Mouse (Mus musculus): ENCODE measurements around the gene 2410137M14Rik. TPM values are rescaled to one million over a fixed set of nuclear protein-coding genes. Genes with fewer than 3 reads are reported as not detected.
"Not testable (repeated sequence)": the region's sequence is repeated elsewhere in the genome, so short reads cannot be mapped to it uniquely, and the experiment has no call there.

Gene 2410137M14Rik
- polyA plus RNA-seq, 1 experiment from 2014 or later = not detected

DNA sequence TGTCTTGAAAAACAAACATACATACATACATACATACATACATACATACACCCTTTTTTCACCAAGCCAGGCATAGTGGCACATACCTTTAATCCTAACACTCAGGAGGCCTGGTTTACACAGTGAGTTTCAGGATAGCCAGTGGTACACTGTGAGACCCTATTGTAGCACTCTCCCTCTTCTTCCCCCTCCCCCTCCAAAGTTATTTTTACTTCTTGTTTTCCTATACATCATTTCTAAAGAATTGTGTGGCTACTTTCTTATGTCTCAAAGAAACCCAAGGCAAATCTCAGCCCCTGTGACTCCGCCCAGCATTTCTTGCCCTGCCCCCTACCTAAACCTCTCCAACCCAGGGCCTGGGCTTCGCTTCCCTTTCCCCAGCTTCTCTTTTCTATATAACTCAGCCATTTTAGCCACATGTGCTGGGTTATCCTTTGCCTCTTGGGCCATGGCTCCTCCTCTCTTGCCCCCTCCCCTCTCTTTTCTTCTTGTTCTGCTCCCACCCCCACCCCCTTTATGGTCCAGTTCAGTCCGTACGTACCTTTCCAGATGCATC lies 12.8 kb upstream of the 2410137M14Rik start:
- no peak for ATAC-seq (ENCODE audit: insufficient number of reproducible peaks, low FRiP score, low TSS enrichment, low read depth)

DNA sequence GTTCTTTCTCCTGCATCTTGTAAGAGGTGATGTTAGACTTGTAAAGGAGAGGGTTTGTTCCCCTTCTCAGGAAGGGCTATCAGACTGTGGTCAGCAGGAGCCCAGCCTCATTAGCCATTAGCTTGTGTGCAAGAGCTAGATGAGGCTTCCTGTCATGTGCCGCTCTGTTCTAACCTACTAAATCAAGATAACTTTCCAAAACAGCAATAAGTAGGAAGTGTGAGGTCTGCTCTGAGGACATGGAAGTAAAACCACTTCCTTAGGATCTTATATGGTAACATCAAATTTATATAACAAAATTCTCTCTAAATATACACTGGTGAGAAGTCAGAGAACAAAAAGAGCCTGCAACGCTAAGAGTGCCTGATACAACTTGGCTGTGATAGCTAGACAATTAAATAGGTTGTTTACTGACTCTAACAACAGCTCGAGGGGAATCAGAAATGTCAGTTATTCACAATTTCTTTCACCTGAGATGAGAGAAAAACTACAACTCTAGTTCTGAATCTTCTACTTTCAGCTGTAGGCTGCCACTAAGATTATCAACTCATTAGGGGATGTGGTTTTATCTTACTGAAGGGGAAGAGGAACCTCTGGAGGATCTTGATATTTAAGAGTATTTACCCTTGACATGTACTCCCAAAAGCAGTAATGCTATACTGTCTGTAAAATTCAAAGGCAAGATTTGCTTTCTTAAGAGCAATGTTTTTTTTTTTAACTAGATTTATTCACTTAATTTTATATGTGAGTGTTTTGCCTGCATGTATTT lies 11.5 kb upstream of the 2410137M14Rik start:
- Histone ChIP-seq H3K27me3 (peaks cover 21% of the 10 kb centered on the region), H3K4me3 (replicated peaks) (no peak overlapping the region), H3K4me2 (replicated peaks) (no peak overlapping the region), H3K4me1 (0 out of 2 replicates have a peak, but pooled peaks cover 4% of the 10 kb centered on the region), H3K27ac (replicated peaks) (no peak overlapping the region), H3K36me3 (no peaks in the 10 kb centered on the region), H3K9ac (no peak overlapping the region), H3K9me3 (replicated peaks) (no peaks in the 10 kb centered on the region)
- WGBS = 70% methylated on average over 3 of the region's 3 CpGs
- no peak for ATAC-seq (ENCODE audit: insufficient number of reproducible peaks, low FRiP score, low TSS enrichment, low read depth)

More for the DNA sequence above, 12.8 kb upstream of the 2410137M14Rik start:
- Histone ChIP-seq H3K9ac (no peak overlapping the region), H3K36me3 (no peaks in the 10 kb centered on the region), H3K4me1 (no peaks in the 10 kb centered on the region), H3K27me3 (peaks cover 9% of the 10 kb centered on the region), H3K9me3 (replicated peaks) (no peaks in the 10 kb centered on the region), H3K27ac (replicated peaks) (no peak overlapping the region), H3K4me2 (replicated peaks) (no peak overlapping the region), H3K4me3 (replicated peaks) (no peak overlapping the region)
- 82% methylated on average over 4 of the region's 4 CpGs for WGBS

DNA sequence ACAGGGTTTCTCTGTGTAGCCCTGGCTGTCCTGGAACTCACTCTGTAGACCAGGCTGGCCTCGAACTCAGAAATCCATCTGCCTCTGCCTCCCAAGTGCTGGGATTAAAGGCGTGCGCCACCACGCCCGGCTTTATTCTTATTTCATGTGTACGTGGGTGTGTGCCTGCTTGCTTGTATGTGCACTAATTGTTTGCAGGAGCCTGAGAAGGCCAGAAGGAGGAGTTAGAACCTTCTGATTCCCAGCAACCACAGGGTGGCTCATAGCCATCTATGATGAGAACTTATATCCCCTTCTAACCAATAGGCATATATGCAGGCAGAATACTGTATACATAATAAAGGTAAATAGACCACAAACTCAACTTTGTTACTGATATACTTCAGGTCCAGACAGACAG lies 9.6 kb upstream of the 2410137M14Rik start:
- ATAC-seq (ENCODE audit: insufficient number of reproducible peaks, low FRiP score, low TSS enrichment, low read depth) = not testable (repeated sequence)

DNA sequence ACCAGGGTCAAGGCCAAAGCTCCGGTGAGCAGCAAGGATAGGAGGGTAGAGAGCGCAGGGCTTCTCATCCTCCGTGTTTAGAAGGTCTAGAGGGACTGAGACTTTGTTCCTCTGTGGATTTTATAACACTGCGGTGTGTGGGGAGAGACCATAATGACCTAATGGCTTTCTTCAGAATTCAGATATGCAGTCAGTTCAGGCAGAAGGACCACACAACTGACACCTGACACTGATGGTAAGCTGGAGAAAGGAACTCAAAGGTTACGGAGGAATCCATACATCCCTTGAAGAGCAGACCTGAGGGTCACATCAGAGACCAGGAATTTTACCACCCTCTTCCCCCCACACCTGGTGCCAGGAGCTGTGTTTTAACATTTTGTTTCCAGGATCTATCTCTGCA lies 8.4 kb upstream of the 2410137M14Rik start, which contains the start of gene H2-M5:
TSS of gene H2-M5 (minus strand) at position 101 of the 400 bp plus-strand sequence.
- no peak within 1 kb of the TSS for H3K9ac ChIP-seq
- 0 out of 2 replicates have a peak, but pooled peaks cover 4% of the 10 kb centered on the region for H3K4me1 ChIP-seq
- H3K9me3 ChIP-seq (replicated peaks) = no peaks in the 10 kb centered on the region
- no peak for ATAC-seq (ENCODE audit: insufficient number of reproducible peaks, low FRiP score, low TSS enrichment, low read depth)
- no peak within 1 kb of the TSS for H3K27ac ChIP-seq (replicated peaks)
- no peaks in the 10 kb centered on the region for H3K36me3 ChIP-seq
- peak within 1 kb of the TSS; percentile 11; the same call in 1 of the 2 replicates for H3K4me3 ChIP-seq (replicated peaks)
- WGBS = 22% methylated on average over 5 of the region's 5 CpGs
- H3K27me3 ChIP-seq = peaks cover 27% of the 10 kb centered on the region
- peak within 1 kb of the TSS; percentile 27; the same call in 1 of the 2 replicates for H3K4me2 ChIP-seq (replicated peaks)

More for the DNA sequence above, 9.6 kb upstream of the 2410137M14Rik start:
- 80% methylated on average over 6 of the region's 6 CpGs for WGBS
- H3K4me1 ChIP-seq; H3K9ac ChIP-seq; H3K4me3 ChIP-seq (replicated peaks); H3K4me2 ChIP-seq (replicated peaks); H3K9me3 ChIP-seq (replicated peaks); H3K36me3 ChIP-seq; H3K27ac ChIP-seq (replicated peaks): not testable (repeated sequence)
- H3K27me3 ChIP-seq = peaks cover 27% of the 10 kb centered on the region

DNA sequence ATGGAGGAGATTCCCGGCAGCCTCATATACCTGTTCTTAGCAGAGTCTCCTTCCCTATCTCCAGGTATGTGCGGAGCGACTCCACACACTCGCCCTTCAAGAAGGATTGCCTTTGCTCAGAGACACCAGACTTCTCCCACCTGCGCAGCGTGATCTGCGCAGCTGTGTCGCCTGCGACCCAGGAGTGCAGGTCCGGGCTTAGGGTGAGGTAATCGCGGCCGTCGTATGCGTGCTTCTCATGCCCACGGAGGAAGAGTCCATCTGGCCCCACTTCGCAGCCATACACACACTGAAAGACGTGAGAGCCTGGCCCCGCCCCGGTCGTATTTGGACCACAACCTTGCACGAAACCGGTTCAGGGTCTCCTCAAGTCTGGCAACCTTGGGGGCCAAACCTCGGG lies 7.4 kb upstream of the 2410137M14Rik start:
- no peak overlapping the region for H3K9ac ChIP-seq
- H3K4me3 ChIP-seq (replicated peaks) = peak overlapping the region; percentile 11; the same call in 1 of the 2 replicates
- H3K4me1 ChIP-seq = 0 out of 2 replicates have a peak, but pooled peaks cover 4% of the 10 kb centered on the region
- WGBS = 5% methylated on average over 24 of the region's 24 CpGs
- H3K36me3 ChIP-seq = no peaks in the 10 kb centered on the region
- H3K9me3 ChIP-seq (replicated peaks) = no peaks in the 10 kb centered on the region
- H3K27me3 ChIP-seq = peaks cover 27% of the 10 kb centered on the region
- H3K4me2 ChIP-seq (replicated peaks) = peak overlapping the region; percentile 27; the same call in 1 of the 2 replicates
- no peak for ATAC-seq (ENCODE audit: insufficient number of reproducible peaks, low FRiP score, low TSS enrichment, low read depth)
- no peak overlapping the region for H3K27ac ChIP-seq (replicated peaks)

DNA sequence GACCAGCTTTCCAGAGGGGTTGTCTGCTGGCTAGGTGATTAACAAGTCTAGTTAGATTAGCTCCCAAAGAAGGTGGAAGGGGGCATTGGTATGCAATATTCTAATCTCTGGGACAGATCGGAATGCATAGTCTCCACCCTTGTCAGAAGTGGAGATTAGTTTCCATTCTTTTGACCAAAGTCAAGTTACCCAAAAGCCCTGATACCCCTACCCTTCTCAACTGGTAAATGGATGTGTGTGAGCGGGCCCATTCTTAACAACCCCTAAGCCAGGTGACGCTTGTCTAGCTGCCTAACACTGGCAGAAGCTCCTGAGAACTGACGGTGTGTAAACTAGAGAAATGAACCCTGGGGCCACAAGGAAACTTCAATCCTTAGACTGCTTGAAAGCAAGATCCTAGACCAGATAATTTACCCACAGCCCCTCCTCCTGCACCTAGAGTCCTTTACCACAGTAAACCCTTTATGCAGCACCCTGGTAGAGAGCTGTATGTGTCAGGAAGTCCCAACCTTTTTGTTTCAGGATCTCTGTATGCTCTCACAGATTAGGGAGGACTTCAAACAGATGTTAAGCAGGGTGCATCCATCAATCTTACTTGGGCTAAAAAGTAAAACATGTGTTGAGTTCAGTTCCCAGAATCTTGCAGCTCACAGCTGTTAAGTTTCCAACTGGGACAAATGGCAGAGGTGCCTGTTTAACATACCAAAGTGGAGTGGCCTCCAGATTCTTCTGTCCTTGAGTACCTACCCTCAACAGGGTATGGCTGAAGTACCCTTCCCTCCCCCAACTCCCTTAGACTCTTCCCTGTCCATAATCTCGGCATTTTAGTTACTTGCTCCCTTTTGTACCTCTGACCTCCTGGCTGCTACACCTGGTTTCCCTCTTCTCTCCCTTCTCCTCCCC lies 1.5 kb upstream of the 2410137M14Rik start:
- no peaks in the 10 kb centered on the region for H3K36me3 ChIP-seq
- H3K4me2 ChIP-seq (replicated peaks) = no peak overlapping the region
- H3K9me3 ChIP-seq (replicated peaks) = no peaks in the 10 kb centered on the region
- no peaks in the 10 kb centered on the region for H3K4me1 ChIP-seq
- WGBS = 31% methylated on average over 5 of the region's 5 CpGs
- H3K4me3 ChIP-seq (replicated peaks) = no peak overlapping the region
- no peak for ATAC-seq (ENCODE audit: insufficient number of reproducible peaks, low FRiP score, low TSS enrichment, low read depth)
- no peak overlapping the region for H3K9ac ChIP-seq
- no peak overlapping the region for H3K27ac ChIP-seq (replicated peaks)
- peaks cover 6% of the 10 kb centered on the region for H3K27me3 ChIP-seq

DNA sequence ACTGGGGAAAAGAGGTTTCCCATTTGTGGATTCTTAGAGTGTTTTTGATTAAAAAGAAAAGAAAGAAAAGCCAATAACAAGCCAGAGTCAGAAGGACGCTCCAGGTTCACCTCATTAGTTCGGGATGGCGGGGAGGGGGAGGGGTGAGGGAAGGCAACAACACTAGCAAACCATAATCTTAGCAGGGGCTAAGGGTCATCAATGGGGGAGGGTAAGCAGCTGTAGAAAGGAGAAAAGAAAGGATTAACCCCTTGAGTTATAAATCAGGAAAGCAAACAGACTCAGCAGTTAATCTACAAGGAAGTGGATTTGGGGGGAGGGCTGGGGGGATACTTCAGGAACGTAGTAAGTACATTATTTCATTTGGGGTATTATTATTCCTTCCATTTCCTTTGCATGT lies 808 bp upstream of the 2410137M14Rik start:
- Histone ChIP-seq H3K4me2 (replicated peaks) (peak overlapping the region; percentile 37), H3K36me3 (no peaks in the 10 kb centered on the region), H3K4me1 (no peaks in the 10 kb centered on the region), H3K4me3 (replicated peaks) (peak overlapping the region; percentile 13; the same call in 1 of the 2 replicates), H3K27me3 (no peaks in the 10 kb centered on the region), H3K9ac (no peak overlapping the region), H3K27ac (replicated peaks) (no peak overlapping the region), H3K9me3 (replicated peaks) (no peaks in the 10 kb centered on the region)
- no peak for ATAC-seq (ENCODE audit: insufficient number of reproducible peaks, low FRiP score, low TSS enrichment, low read depth)
- WGBS = 6% methylated on average over 4 of the region's 4 CpGs

DNA sequence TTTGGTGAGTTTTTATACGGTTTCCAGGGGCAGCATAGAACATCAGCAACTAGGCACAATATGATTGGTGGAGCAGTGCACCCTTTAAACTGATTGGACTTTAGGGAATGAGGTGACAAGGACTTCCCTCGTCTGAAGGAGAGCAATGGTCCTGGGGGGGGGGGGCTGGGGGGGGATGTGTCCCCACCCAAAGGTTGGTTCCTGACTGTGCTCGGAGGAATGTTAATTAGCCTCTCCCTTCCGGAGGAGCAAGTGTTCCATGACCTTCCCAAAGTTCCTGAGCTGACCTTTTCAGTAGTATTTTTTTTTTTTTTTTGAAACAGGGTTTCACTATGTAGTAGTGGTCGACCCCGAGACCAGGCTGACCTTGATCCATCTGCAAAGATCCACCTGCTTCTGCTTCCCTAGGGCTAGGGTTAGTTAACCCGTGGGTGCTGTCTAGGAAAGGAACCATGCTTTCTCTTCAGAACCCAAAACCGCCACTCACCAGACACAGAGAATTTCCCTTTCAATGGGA lies 7.7 kb downstream of the 2410137M14Rik start:
- 54% methylated on average over 8 of the region's 8 CpGs for WGBS
- Histone ChIP-seq H3K9me3 (replicated peaks) (no peaks in the 10 kb centered on the region), H3K4me1 (no peaks in the 10 kb centered on the region), H3K36me3 (no peaks in the 10 kb centered on the region), H3K9ac (no peak overlapping the region), H3K4me3 (replicated peaks) (no peak overlapping the region), H3K27ac (replicated peaks) (no peak overlapping the region), H3K27me3 (no peaks in the 10 kb centered on the region), H3K4me2 (replicated peaks) (no peak overlapping the region)
- no peak for ATAC-seq (ENCODE audit: insufficient number of reproducible peaks, low FRiP score, low TSS enrichment, low read depth)

DNA sequence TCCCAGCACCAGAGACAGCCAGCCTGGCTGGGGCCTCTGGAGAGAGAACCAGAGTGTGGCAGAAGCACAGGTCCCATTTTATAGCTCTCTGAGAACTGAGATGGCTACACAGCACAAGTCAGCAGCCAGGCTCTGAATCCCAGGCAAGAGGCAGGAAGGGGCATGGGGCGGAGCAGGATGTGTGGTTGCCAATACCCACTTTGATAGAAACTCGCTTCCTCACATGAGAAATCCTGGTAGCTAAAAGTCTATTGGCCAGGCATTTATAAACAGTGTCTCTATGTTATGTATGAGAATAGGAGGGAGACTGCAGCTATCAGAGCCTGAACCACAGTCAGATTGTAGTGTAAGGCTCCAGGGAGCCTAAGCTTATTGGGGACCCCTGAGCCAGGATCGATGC lies 8.2 kb downstream of the 2410137M14Rik start:
- no peak overlapping the region for H3K27ac ChIP-seq (replicated peaks)
- H3K9me3 ChIP-seq (replicated peaks) = no peaks in the 10 kb centered on the region
- no peak overlapping the region for H3K4me2 ChIP-seq (replicated peaks)
- no peak overlapping the region for H3K9ac ChIP-seq
- H3K36me3 ChIP-seq = no peaks in the 10 kb centered on the region
- no peaks in the 10 kb centered on the region for H3K27me3 ChIP-seq
- ATAC-seq (ENCODE audit: insufficient number of reproducible peaks, low FRiP score, low TSS enrichment, low read depth) = no peak
- no peaks in the 10 kb centered on the region for H3K4me1 ChIP-seq
- WGBS = 80% methylated on average over 3 of the region's 3 CpGs
- no peak overlapping the region for H3K4me3 ChIP-seq (replicated peaks)

DNA sequence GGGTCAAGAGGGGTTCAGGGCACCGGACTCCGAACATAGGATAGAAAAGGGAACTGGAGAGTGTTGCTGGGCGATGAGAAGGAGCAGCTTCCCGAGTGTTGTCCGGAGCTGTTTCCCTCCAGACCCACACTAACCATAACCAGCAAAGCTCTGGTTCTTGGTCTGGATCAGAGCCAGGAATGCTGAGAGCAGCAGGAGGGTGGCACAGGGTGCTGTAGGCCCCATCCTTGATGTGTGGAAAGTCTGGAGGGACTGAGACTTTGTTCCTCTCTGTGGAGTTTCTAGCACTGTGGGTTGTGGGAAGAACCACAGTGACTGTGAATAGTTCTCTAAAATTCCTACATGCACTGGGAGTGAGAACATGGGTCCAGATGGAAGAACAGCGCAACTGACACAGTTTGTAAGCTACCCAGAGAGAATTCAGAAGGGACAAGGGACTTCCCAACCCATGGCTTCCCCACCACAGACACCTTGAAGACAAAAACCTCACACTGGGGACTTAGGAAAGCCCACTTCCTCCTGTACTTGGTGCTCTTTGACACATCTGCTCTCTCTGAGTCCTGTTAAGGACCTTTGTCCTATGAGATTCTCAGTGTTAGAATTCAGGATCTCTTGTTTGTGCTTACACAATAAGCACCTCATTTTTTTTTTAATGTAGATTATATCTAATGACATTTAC lies 9.7 kb downstream of the 2410137M14Rik start:
- no peak overlapping the region for H3K27ac ChIP-seq (replicated peaks)
- no peaks in the 10 kb centered on the region for H3K4me1 ChIP-seq
- ATAC-seq (ENCODE audit: insufficient number of reproducible peaks, low FRiP score, low TSS enrichment, low read depth) = no peak
- no peak overlapping the region for H3K4me2 ChIP-seq (replicated peaks)
- no peaks in the 10 kb centered on the region for H3K9me3 ChIP-seq (replicated peaks)
- H3K4me3 ChIP-seq (replicated peaks) = no peak overlapping the region
- 84% methylated on average over 6 of the region's 6 CpGs for WGBS
- no peak overlapping the region for H3K9ac ChIP-seq
- H3K36me3 ChIP-seq = no peaks in the 10 kb centered on the region
- no peaks in the 10 kb centered on the region for H3K27me3 ChIP-seq
